Mouse (Mus musculus) kidney, embryonic 14.5 days (tissue): Measurements from ENCODE around the gene Sfxn5. TPM values are rescaled to one million over a fixed set of nuclear protein-coding genes. Genes with fewer than 3 reads are reported as not detected.

Experiments
- ATAC-seq: fragments of 200-750 bp; cut with Nextera tagmentation; 2 replicates; pipeline ENCODE4 v1.8.0; 2017; ENCODE audit warnings: moderate number of reproducible peaks, mild to moderate bottlenecking, moderate TSS enrichment, moderate library complexity; ENCODE audit not compliant: low FRiP score, low TSS enrichment
- H3K27ac ChIP-seq: fragments of 300-500 bp; sonication (generic); 2 replicates; pipeline ENCODE4 v1.5.1; 2014; ENCODE audit warnings: low read depth, mild to moderate bottlenecking, low read length, moderate library complexity, mixed read lengths
- H3K27me3 ChIP-seq: fragments of 300-500 bp; sonication (generic); 2 replicates; pipeline ENCODE4 v1.6.1; 2014; ENCODE audit warnings: mild to moderate bottlenecking, low read length; ENCODE audit not compliant: control insufficient read depth, insufficient read depth
- H3K36me3 ChIP-seq: fragments of 300-500 bp; sonication (generic); 2 replicates; pipeline ENCODE4 v1.6.1; 2014; ENCODE audit warnings: low read length, mixed read lengths; ENCODE audit not compliant: control insufficient read depth, insufficient read depth
- H3K4me1 ChIP-seq: fragments of 300-500 bp; sonication (generic); 2 replicates; pipeline ENCODE4 v1.6.1; 2014; ENCODE audit warnings: low read length, mixed read lengths; ENCODE audit not compliant: control insufficient read depth, insufficient read depth
- H3K4me2 ChIP-seq: fragments of 300-500 bp; sonication (generic); replicated peaks from 2 replicates; pipeline ENCODE4 v1.6.1; 2014; ENCODE audit warnings: low read depth, mild to moderate bottlenecking, low read length
- H3K4me3 ChIP-seq: fragments of 300-500 bp; sonication (generic); 2 replicates; pipeline ENCODE4 v1.5.1; 2014; ENCODE audit warnings: mild to moderate bottlenecking, low read length
- H3K9ac ChIP-seq: fragments of 300-500 bp; sonication (generic); 2 replicates; pipeline ENCODE4 v1.6.1; 2014; ENCODE audit warnings: low read depth, mild to moderate bottlenecking, low read length, moderate library complexity
- H3K9me3 ChIP-seq: fragments of 300-500 bp; sonication (generic); 2 replicates; pipeline ENCODE4 v1.6.1; 2016; ENCODE audit warnings: low read length; ENCODE audit not compliant: control insufficient read depth
- WGBS: fragments of 180-500 bp; shearing (Covaris S2); extraction: QIAGEN DNeasy Blood & Tissue Kit; methylation state at CpG from one replicate; pipeline ENCODE4 v1.1.7; 2014; 5-methylcytosine and 5-hydroxymethylcytosine counted together
- polyA plus RNA-seq: library from polyadenylated mRNA; unstranded; fragments of >200 nt; fragmentation: Nextera tagmentation; extraction: Ambion mirVana; gene quantifications from 2 replicates; pipeline ENCODE4 v1.2.1, GENCODE M21; 2014

Gene Sfxn5
- polyA plus RNA-seq, 1 experiment from 2014 or later, result 9.3 TPM

DNA sequence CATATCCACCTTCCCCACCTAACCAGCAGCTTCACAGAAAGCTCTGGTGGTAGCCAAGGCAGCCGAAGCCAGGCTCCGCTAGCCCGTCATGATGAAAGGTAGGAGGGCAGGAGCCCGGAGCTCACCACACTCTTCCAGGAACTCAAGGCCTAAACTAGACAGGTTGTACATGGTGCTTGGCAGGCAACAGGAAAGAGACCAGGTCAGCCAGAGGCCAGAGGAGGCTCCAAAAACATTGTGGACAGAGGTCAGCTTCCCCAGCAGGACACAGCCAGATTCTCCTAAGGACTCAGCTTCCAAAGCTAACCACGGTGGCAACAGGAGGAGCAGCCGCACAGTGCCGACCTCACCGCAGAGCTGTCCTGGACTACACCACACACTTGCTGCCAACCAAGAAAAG is 9.8 kb upstream of the Sfxn5 start:
- 83% methylated on average over 8 of the region's 8 CpGs for WGBS
- Histone ChIP-seq H3K36me3 (peaks cover 3% of the 10 kb centered on the region; the same call in 1 of the 2 replicates), H3K9ac (no peak overlapping the region), H3K4me2 (no peak overlapping the region), H3K4me1 (no peaks in the 10 kb centered on the region), H3K9me3 (no peaks in the 10 kb centered on the region), H3K27ac (no peak overlapping the region), H3K4me3 (no peak overlapping the region), H3K27me3 (no peaks in the 10 kb centered on the region)
- ATAC-seq, result no peak

DNA sequence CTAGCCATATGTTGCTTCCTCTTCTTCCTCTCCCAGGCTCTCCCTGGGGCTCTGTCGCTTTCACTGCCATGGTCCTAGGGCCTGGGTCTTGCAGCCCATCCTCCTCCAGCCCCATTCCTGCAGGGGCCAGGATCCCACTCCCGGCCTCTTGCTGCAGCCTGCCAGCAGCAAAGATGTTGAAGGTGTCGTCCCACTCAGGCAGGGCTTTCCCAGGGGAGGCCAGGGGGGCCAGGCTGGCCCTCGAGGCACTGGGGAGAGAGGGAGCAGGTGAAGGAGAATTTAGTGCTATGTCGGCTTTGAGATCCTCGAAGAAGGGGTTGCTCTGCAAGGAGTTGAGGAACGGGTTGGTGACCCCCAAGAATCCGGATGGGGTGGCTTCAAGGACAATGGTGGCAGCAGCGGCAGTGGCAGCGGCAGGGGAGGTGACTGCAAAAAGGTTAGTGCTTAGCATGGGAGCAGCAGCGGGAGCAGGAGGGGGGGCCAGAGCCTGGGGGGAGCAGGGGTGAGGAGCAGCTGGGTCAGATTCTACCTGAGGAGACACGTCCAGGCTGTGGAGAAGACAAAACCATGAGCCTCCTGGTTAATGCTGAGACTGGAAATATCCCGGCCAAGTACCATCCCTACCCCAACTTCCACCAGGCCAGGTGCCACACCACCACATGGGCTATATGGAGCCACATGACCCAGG is 8.7 kb upstream of the Sfxn5 start:
- no peaks in the 10 kb centered on the region for H3K4me1 ChIP-seq
- H3K36me3 ChIP-seq, result no peaks in the 10 kb centered on the region
- ATAC-seq, result no peak
- H3K27ac ChIP-seq, result no peak overlapping the region
- no peaks in the 10 kb centered on the region for H3K27me3 ChIP-seq
- H3K9me3 ChIP-seq, result no peaks in the 10 kb centered on the region
- no peak overlapping the region for H3K4me3 ChIP-seq
- no peak overlapping the region for H3K4me2 ChIP-seq
- H3K9ac ChIP-seq, result no peak overlapping the region
- 75% methylated on average over 13 of the region's 13 CpGs for WGBS

GRCm38 (mm10) chr6:85340184-85340583 is 7.0 kb upstream of the Sfxn5 start:
- Histone ChIP-seq H3K4me3 (no peak overlapping the region), H3K4me2 (no peak overlapping the region), H3K27ac (no peak overlapping the region), H3K4me1 (no peaks in the 10 kb centered on the region), H3K9me3 (no peaks in the 10 kb centered on the region), H3K9ac (no peak overlapping the region), H3K27me3 (no peaks in the 10 kb centered on the region), H3K36me3 (no peaks in the 10 kb centered on the region)
- WGBS, result 68% methylated on average over 12 of the region's 12 CpGs
- ATAC-seq, result no peak

- H3K27me3 ChIP-seq, result no peaks in the 10 kb centered on the region
- WGBS, result 81% methylated on average over 1 of the region's 1 CpGs
These were observed 6.2 kb upstream of the Sfxn5 start for GRCm38 (mm10) chr6:85339273-85339901.

GRCm38 (mm10) chr6:85336944-85337343 is 3.7 kb upstream of the Sfxn5 start:
- H3K27me3 ChIP-seq, result no peaks in the 10 kb centered on the region
- no peaks in the 10 kb centered on the region for H3K9me3 ChIP-seq
- no peak overlapping the region for H3K9ac ChIP-seq
- H3K4me1 ChIP-seq, result peaks cover 6% of the 10 kb centered on the region; the same call in 1 of the 2 replicates
- H3K27ac ChIP-seq, result no peak overlapping the region
- no peaks in the 10 kb centered on the region for H3K36me3 ChIP-seq
- H3K4me3 ChIP-seq, result no peak overlapping the region
- no peak overlapping the region for H3K4me2 ChIP-seq
- 85% methylated on average over 9 of the region's 9 CpGs for WGBS
- ATAC-seq, result no peak

More at GRCm38 (mm10) chr6:85339273-85339901, 6.2 kb upstream of the Sfxn5 start:
- no peak overlapping the region for H3K9ac ChIP-seq
- H3K4me3 ChIP-seq, result no peak overlapping the region
- H3K27ac ChIP-seq, result no peak overlapping the region
- H3K4me1 ChIP-seq, result no peaks in the 10 kb centered on the region
- H3K9me3 ChIP-seq, result no peaks in the 10 kb centered on the region
- H3K4me2 ChIP-seq, result no peak overlapping the region
- no peaks in the 10 kb centered on the region for H3K36me3 ChIP-seq
- ATAC-seq, result no peak

DNA sequence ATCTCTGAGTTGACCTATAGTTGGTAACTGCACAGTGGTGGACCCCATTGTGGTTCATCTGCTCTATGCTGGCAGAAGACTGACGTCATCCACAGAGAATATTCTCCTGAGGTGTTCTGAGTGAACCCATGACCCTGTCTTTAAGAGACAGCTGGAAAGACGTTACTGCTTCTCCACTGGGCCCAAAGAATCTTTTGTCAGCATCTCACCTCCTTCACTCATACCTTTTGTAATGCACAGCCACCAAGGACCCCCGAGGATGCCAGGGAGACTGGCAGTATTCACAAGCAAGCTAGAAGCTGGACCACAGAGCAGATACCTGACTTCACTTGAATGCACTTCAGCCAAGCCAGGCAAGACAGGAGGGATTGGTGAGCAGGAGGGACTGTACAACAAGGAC is 2.1 kb upstream of the Sfxn5 start:
- no peak overlapping the region for H3K4me3 ChIP-seq
- ATAC-seq, result no peak

GRCm38 (mm10) chr6:85334851-85335250 is 1.6 kb upstream of the Sfxn5 start:
- Histone ChIP-seq H3K27ac (no peak overlapping the region), H3K4me2 (no peak overlapping the region), H3K27me3 (no peaks in the 10 kb centered on the region), H3K9ac (no peak overlapping the region), H3K4me1 (peaks cover 7% of the 10 kb centered on the region; the same call in 1 of the 2 replicates), H3K36me3 (no peaks in the 10 kb centered on the region), H3K4me3 (no peak overlapping the region), H3K9me3 (no peaks in the 10 kb centered on the region)
- 32% methylated on average over 5 of the region's 5 CpGs for WGBS
- ATAC-seq, result no peak

More for the DNA sequence above, 2.1 kb upstream of the Sfxn5 start:
- WGBS, result 63% methylated on average over 3 of the region's 3 CpGs
- Histone ChIP-seq H3K27ac (no peak overlapping the region), H3K4me1 (peaks cover 7% of the 10 kb centered on the region; the same call in 1 of the 2 replicates), H3K9ac (no peak overlapping the region), H3K9me3 (no peaks in the 10 kb centered on the region), H3K36me3 (no peaks in the 10 kb centered on the region), H3K27me3 (no peaks in the 10 kb centered on the region), H3K4me2 (no peak overlapping the region)

GRCm38 (mm10) chr6:85334251-85334650 is 1.0 kb upstream of the Sfxn5 start:
- H3K4me3 ChIP-seq, result peak overlapping the region; percentile 74; the same call in 1 of the 2 replicates

GRCm38 (mm10) chr6:85333732-85334131 is 510 bp upstream of the Sfxn5 start:
- no peaks in the 10 kb centered on the region for H3K27me3 ChIP-seq
- no peak for ATAC-seq
- H3K4me2 ChIP-seq, result peak overlapping the region; percentile 96
- H3K9ac ChIP-seq, result peak overlapping the region; percentile 63
- H3K4me3 ChIP-seq, result peak overlapping the region; percentile 74
- H3K36me3 ChIP-seq, result no peaks in the 10 kb centered on the region
- peaks cover 7% of the 10 kb centered on the region; the same call in 1 of the 2 replicates for H3K4me1 ChIP-seq
- H3K9me3 ChIP-seq, result no peaks in the 10 kb centered on the region
- peak overlapping the region; percentile 87; the same call in 1 of the 2 replicates for H3K27ac ChIP-seq
- 1% methylated on average over 13 of the region's 13 CpGs for WGBS

More at GRCm38 (mm10) chr6:85334251-85334650, 1.0 kb upstream of the Sfxn5 start:
- H3K27me3 ChIP-seq, result no peaks in the 10 kb centered on the region
- no peaks in the 10 kb centered on the region for H3K9me3 ChIP-seq
- peak overlapping the region; percentile 96; the same call in 1 of the 2 replicates for H3K4me2 ChIP-seq
- H3K36me3 ChIP-seq, result no peaks in the 10 kb centered on the region
- peaks cover 7% of the 10 kb centered on the region; the same call in 1 of the 2 replicates for H3K4me1 ChIP-seq
- no peak for ATAC-seq
- no peak overlapping the region for H3K27ac ChIP-seq
- no peak overlapping the region for H3K9ac ChIP-seq
